Mouse (Mus musculus): ENCODE measurements around the gene Kif11. TPM values are rescaled to one million over a fixed set of nuclear protein-coding genes. Genes with fewer than 3 reads are reported as not detected.

The Kif11 gene
- polyA plus RNA-seq, 1 experiment from 2014 or later, result 73.5 TPM

GRCm38 (mm10) chr19:37435041-37435852 lies 59.0 kb downstream of the Kif11 start:
- peak; percentile 52 for ATAC-seq (ENCODE audit: low FRiP score)
- DNase-seq (ENCODE audit: low spot score), result peak; percentile 69
- Histone ChIP-seq H3K4me1 (replicated peaks; ENCODE audit: control insufficient read depth, insufficient read depth, low read length) (0 out of 2 replicates have a peak, but pooled peaks cover 2% of the 10 kb centered on the region), H3K27ac (ENCODE audit: low read depth, low read length) (no peak overlapping the region; the same call in 1 of the 2 replicates), H3K9ac (ENCODE audit: low read depth, low read length) (0 out of 2 replicates have a peak overlapping the region, but pooled peaks have one; percentile 12), H3K9me3 (ENCODE audit: control insufficient read depth, low read length) (no peaks in the 10 kb centered on the region), H3K36me3 (ENCODE audit: control insufficient read depth, insufficient read depth, low read length) (no peaks in the 10 kb centered on the region), H3K27me3 (ENCODE audit: control insufficient read depth, insufficient read depth, low read length) (peaks cover 60% of the 10 kb centered on the region), H3K4me2 (replicated peaks; ENCODE audit: low read depth, low read length) (peak overlapping the region; percentile 27), H3K4me3 (ENCODE audit: low read depth, low read length) (peak overlapping the region; percentile 39)
- under 1% methylated on average over 75 of the region's 77 CpGs for WGBS

- H3K4me2 ChIP-seq (replicated peaks; ENCODE audit: low read depth, low read length), result no peak overlapping the region
- H3K27ac ChIP-seq (ENCODE audit: low read depth, low read length), result no peak overlapping the region
- H3K36me3 ChIP-seq (ENCODE audit: control insufficient read depth, insufficient read depth, low read length), result no peaks in the 10 kb centered on the region
- no peaks in the 10 kb centered on the region for H3K9me3 ChIP-seq (ENCODE audit: control insufficient read depth, low read length)
- 6% methylated on average over 10 of the region's 10 CpGs for WGBS
- no peak overlapping the region for H3K4me3 ChIP-seq (ENCODE audit: low read depth, low read length)
- H3K27me3 ChIP-seq (ENCODE audit: control insufficient read depth, insufficient read depth, low read length), result peaks cover 60% of the 10 kb centered on the region
- DNase-seq (ENCODE audit: low spot score) (no peak), ATAC-seq (ENCODE audit: low FRiP score) (no peak)
- H3K4me1 ChIP-seq (replicated peaks; ENCODE audit: control insufficient read depth, insufficient read depth, low read length), result 0 out of 2 replicates have a peak, but pooled peaks cover 2% of the 10 kb centered on the region
- H3K9ac ChIP-seq (ENCODE audit: low read depth, low read length), result no peak overlapping the region
These were observed 59.6 kb downstream of the Kif11 start for GRCm38 (mm10) chr19:37435853-37436174.

- H3K9ac ChIP-seq (ENCODE audit: low read depth, low read length), result no peak overlapping the region
- ATAC-seq (ENCODE audit: low FRiP score) (no peak), DNase-seq (ENCODE audit: low spot score) (peak; percentile 55)
- 2% methylated on average over 28 of the region's 28 CpGs for WGBS
- no peak overlapping the region for H3K4me3 ChIP-seq (ENCODE audit: low read depth, low read length)
- H3K4me2 ChIP-seq (replicated peaks; ENCODE audit: low read depth, low read length), result no peak overlapping the region
- no peaks in the 10 kb centered on the region for H3K9me3 ChIP-seq (ENCODE audit: control insufficient read depth, low read length)
- no peak overlapping the region for H3K27ac ChIP-seq (ENCODE audit: low read depth, low read length)
- H3K36me3 ChIP-seq (ENCODE audit: control insufficient read depth, insufficient read depth, low read length), result no peaks in the 10 kb centered on the region
- peaks cover 60% of the 10 kb centered on the region for H3K27me3 ChIP-seq (ENCODE audit: control insufficient read depth, insufficient read depth, low read length)
- 0 out of 2 replicates have a peak, but pooled peaks cover 2% of the 10 kb centered on the region for H3K4me1 ChIP-seq (replicated peaks; ENCODE audit: control insufficient read depth, insufficient read depth, low read length)
These were observed 60.5 kb downstream of the Kif11 start for GRCm38 (mm10) chr19:37436514-37437288.

- no peak overlapping the region for H3K4me2 ChIP-seq (replicated peaks; ENCODE audit: low read depth, low read length)
- ATAC-seq (ENCODE audit: low FRiP score) (no peak), DNase-seq (ENCODE audit: low spot score) (no peak)
- 0 out of 2 replicates have a peak, but pooled peaks cover 2% of the 10 kb centered on the region for H3K4me1 ChIP-seq (replicated peaks; ENCODE audit: control insufficient read depth, insufficient read depth, low read length)
- WGBS, result 3% methylated on average over 14 of the region's 14 CpGs
- no peaks in the 10 kb centered on the region for H3K9me3 ChIP-seq (ENCODE audit: control insufficient read depth, low read length)
- H3K4me3 ChIP-seq (ENCODE audit: low read depth, low read length), result no peak overlapping the region
- H3K9ac ChIP-seq (ENCODE audit: low read depth, low read length), result no peak overlapping the region
- peaks cover 60% of the 10 kb centered on the region for H3K27me3 ChIP-seq (ENCODE audit: control insufficient read depth, insufficient read depth, low read length)
- H3K27ac ChIP-seq (ENCODE audit: low read depth, low read length), result no peak overlapping the region
- no peaks in the 10 kb centered on the region for H3K36me3 ChIP-seq (ENCODE audit: control insufficient read depth, insufficient read depth, low read length)
These were observed 61.0 kb downstream of the Kif11 start for GRCm38 (mm10) chr19:37437289-37437606.

GRCm38 (mm10) chr19:37440181-37440580 lies 64.0 kb downstream of the Kif11 start:
- Histone ChIP-seq H3K36me3 (ENCODE audit: control insufficient read depth, insufficient read depth, low read length) (no peaks in the 10 kb centered on the region), H3K27ac (ENCODE audit: low read depth, low read length) (no peak overlapping the region), H3K4me3 (ENCODE audit: low read depth, low read length) (no peak overlapping the region), H3K4me2 (replicated peaks; ENCODE audit: low read depth, low read length) (no peak overlapping the region), H3K9me3 (ENCODE audit: control insufficient read depth, low read length) (no peaks in the 10 kb centered on the region), H3K4me1 (replicated peaks; ENCODE audit: control insufficient read depth, insufficient read depth, low read length) (no peaks in the 10 kb centered on the region), H3K9ac (ENCODE audit: low read depth, low read length) (no peak overlapping the region), H3K27me3 (ENCODE audit: control insufficient read depth, insufficient read depth, low read length) (peaks cover 33% of the 10 kb centered on the region)
- no peak for ATAC-seq (ENCODE audit: low FRiP score)
- 74% methylated on average over 4 of the region's 4 CpGs for WGBS
- DNase-seq (ENCODE audit: low spot score), result no peak

- Histone ChIP-seq H3K36me3 (ENCODE audit: control insufficient read depth, insufficient read depth, low read length) (no peaks in the 10 kb centered on the region), H3K4me2 (replicated peaks; ENCODE audit: low read depth, low read length) (no peak overlapping the region), H3K4me1 (replicated peaks; ENCODE audit: control insufficient read depth, insufficient read depth, low read length) (no peaks in the 10 kb centered on the region), H3K9me3 (ENCODE audit: control insufficient read depth, low read length) (no peaks in the 10 kb centered on the region), H3K27ac (ENCODE audit: low read depth, low read length) (no peak overlapping the region), H3K4me3 (ENCODE audit: low read depth, low read length) (no peak overlapping the region), H3K9ac (ENCODE audit: low read depth, low read length) (no peak overlapping the region), H3K27me3 (ENCODE audit: control insufficient read depth, insufficient read depth, low read length) (peaks cover 25% of the 10 kb centered on the region)
- DNase-seq (ENCODE audit: low spot score) (no peak), ATAC-seq (ENCODE audit: low FRiP score) (no peak)
- 68% methylated on average over 16 of the region's 16 CpGs for WGBS
These were observed 64.7 kb downstream of the Kif11 start for GRCm38 (mm10) chr19:37440708-37441475.

- no peak for ATAC-seq (ENCODE audit: low FRiP score)
- H3K4me2 ChIP-seq (replicated peaks; ENCODE audit: low read depth, low read length), result no peak overlapping the region
- no peak overlapping the region for H3K9ac ChIP-seq (ENCODE audit: low read depth, low read length)
- H3K4me3 ChIP-seq (ENCODE audit: low read depth, low read length), result no peak overlapping the region
- H3K9me3 ChIP-seq (ENCODE audit: control insufficient read depth, low read length), result no peaks in the 10 kb centered on the region
- peaks cover 7% of the 10 kb centered on the region for H3K27me3 ChIP-seq (ENCODE audit: control insufficient read depth, insufficient read depth, low read length)
- WGBS, result 82% methylated on average over 10 of the region's 10 CpGs
- no peaks in the 10 kb centered on the region for H3K36me3 ChIP-seq (ENCODE audit: control insufficient read depth, insufficient read depth, low read length)
- H3K27ac ChIP-seq (ENCODE audit: low read depth, low read length), result no peak overlapping the region
- H3K4me1 ChIP-seq (replicated peaks; ENCODE audit: control insufficient read depth, insufficient read depth, low read length), result no peaks in the 10 kb centered on the region
- DNase-seq (ENCODE audit: low spot score), result no peak
These were observed 66.5 kb downstream of the Kif11 start for GRCm38 (mm10) chr19:37442524-37443286.

GRCm38 (mm10) chr19:37443631-37444140 lies 67.5 kb downstream of the Kif11 start:
- ATAC-seq (ENCODE audit: low FRiP score) (no peak), DNase-seq (ENCODE audit: low spot score) (no peak)
- Histone ChIP-seq H3K27me3 (ENCODE audit: control insufficient read depth, insufficient read depth, low read length) (peaks cover 4% of the 10 kb centered on the region), H3K9ac (ENCODE audit: low read depth, low read length) (no peak overlapping the region), H3K36me3 (ENCODE audit: control insufficient read depth, insufficient read depth, low read length) (no peaks in the 10 kb centered on the region), H3K9me3 (ENCODE audit: control insufficient read depth, low read length) (no peaks in the 10 kb centered on the region), H3K27ac (ENCODE audit: low read depth, low read length) (no peak overlapping the region), H3K4me1 (replicated peaks; ENCODE audit: control insufficient read depth, insufficient read depth, low read length) (no peaks in the 10 kb centered on the region), H3K4me3 (ENCODE audit: low read depth, low read length) (no peak overlapping the region), H3K4me2 (replicated peaks; ENCODE audit: low read depth, low read length) (no peak overlapping the region)
- WGBS, result 87% methylated on average over 4 of the region's 4 CpGs
